Mouse (Mus musculus) cerebellum, adult 8-10 months (tissue): ENCODE results near the gene Mrpl2.

Experiments
- DNase-seq: peaks from one replicate; pipeline ENCODE4 v3.0.0; 2022

Mrpl2 gene

GRCm38 (mm10) chr17:46628471-46628790, 17.6 kb upstream of the Mrpl2 start:
- no peak for DNase-seq

GRCm38 (mm10) chr17:46628791-46629684, 17.0 kb upstream of the Mrpl2 start, which contains the start of gene Ptk7:
Ptk7 (minus strand) TSS chr17:46629504.
- no peak for DNase-seq

GRCm38 (mm10) chr17:46629685-46630441, 16.2 kb upstream of the Mrpl2 start:
- no peak for DNase-seq

- peak; percentile 81 for DNase-seq
Observed at GRCm38 (mm10) chr17:46636831-46637523, 9.1 kb upstream of the Mrpl2 start.

- DNase-seq = no peak
Observed at GRCm38 (mm10) chr17:46639929-46640328, 6.1 kb upstream of the Mrpl2 start.

GRCm38 (mm10) chr17:46642060-46642459, 4.0 kb upstream of the Mrpl2 start:
- DNase-seq = no peak

- DNase-seq = no peak
Observed at GRCm38 (mm10) chr17:46644152-46644805, 1.8 kb upstream of the Mrpl2 start.

- peak; percentile 61 for DNase-seq
Observed at GRCm38 (mm10) chr17:46644916-46645475, 1.0 kb upstream of the Mrpl2 start.

GRCm38 (mm10) chr17:46646322-46646662, 263 bp downstream of the Mrpl2 start:
- DNase-seq = no peak

- DNase-seq = no peak
Observed at GRCm38 (mm10) chr17:46647279-46647678, 1.2 kb downstream of the Mrpl2 start.

GRCm38 (mm10) chr17:46648436-46648835, 2.4 kb downstream of the Mrpl2 start:
- DNase-seq = no peak

- no peak for DNase-seq
Observed at GRCm38 (mm10) chr17:46649811-46650210, 3.8 kb downstream of the Mrpl2 start.

- peak; percentile 85 for DNase-seq
Observed at GRCm38 (mm10) chr17:46650232-46651031, 4.4 kb downstream of the Mrpl2 start, which contains the start of gene Cul7. Cul7 (plus strand) TSS chr17:46650337.

GRCm38 (mm10) chr17:46651292-46651691, 5.3 kb downstream of the Mrpl2 start:
- no peak for DNase-seq

GRCm38 (mm10) chr17:46651755-46652547, 5.9 kb downstream of the Mrpl2 start:
- DNase-seq = no peak

- DNase-seq = no peak
Observed at GRCm38 (mm10) chr17:46656054-46656453, 10.0 kb downstream of the Mrpl2 start.

GRCm38 (mm10) chr17:46661351-46661750, 15.3 kb downstream of the Mrpl2 start:
- peak; percentile 67 for DNase-seq

- DNase-seq = peak; percentile 66
Observed at GRCm38 (mm10) chr17:46661981-46662380, 16.0 kb downstream of the Mrpl2 start.

- peak; percentile 69 for DNase-seq
Observed at GRCm38 (mm10) chr17:46662730-46663129, 16.7 kb downstream of the Mrpl2 start.

GRCm38 (mm10) chr17:46667712-46668111, 21.7 kb downstream of the Mrpl2 start:
- no peak for DNase-seq

GRCm38 (mm10) chr17:46669911-46670310, 23.9 kb downstream of the Mrpl2 start:
- no peak for DNase-seq
